Mouse (Mus musculus) myocyte (in vitro differentiated cells): ENCODE results near the gene Foxe1. TPM values are rescaled to one million over a fixed set of nuclear protein-coding genes. Genes with fewer than 3 reads are reported as not detected.

ENCODE experiments used
- H3K27me3 ChIP-seq: one replicate; pipeline ENCODE4 v1.6.1; 2011; ENCODE audit not compliant: control insufficient read depth, insufficient read depth, insufficient read length
- H3K36me3 ChIP-seq: one replicate; pipeline ENCODE4 v1.6.1; 2011; ENCODE audit not compliant: control insufficient read depth, insufficient read depth
- H3K4me2 ChIP-seq: one replicate; pipeline ENCODE4 v1.6.1; 2011; ENCODE audit warnings: low read depth, control low read depth
- H3K4me3 ChIP-seq: one replicate; pipeline ENCODE4 v1.5.1; 2011; ENCODE audit warnings: mild to moderate bottlenecking, control low read depth, moderate library complexity
- H3K79me2 ChIP-seq: one replicate; pipeline ENCODE4 v1.6.1; 2011; ENCODE audit not compliant: control insufficient read depth, insufficient read depth
- H3ac ChIP-seq: one replicate; pipeline ENCODE4 v1.6.1; 2011; ENCODE audit not compliant: control insufficient read depth, insufficient read length
- CEBPB ChIP-seq: IDR thresholded peaks from 2 replicates; pipeline ENCODE4 v1.6.1; 2011; ENCODE audit warnings: mild to moderate bottlenecking, moderate library complexity; ENCODE audit not compliant: poor library complexity, insufficient read depth, severe bottlenecking
- E2F4 ChIP-seq: IDR thresholded peaks from one replicate; pipeline ENCODE4 v1.6.1; 2011; ENCODE audit warnings: mild to moderate bottlenecking, control low read depth, moderate library complexity; ENCODE audit not compliant: insufficient read depth
- MAX ChIP-seq: IDR thresholded peaks from one replicate; pipeline ENCODE4 v1.6.1; 2011; ENCODE audit warnings: low read depth, mild to moderate bottlenecking, control low read depth
- MYOD1 ChIP-seq, 3 experiments: IDR thresholded peaks; one replicate each; pipeline ENCODE4 v1.6.1; 2011; ENCODE audit warnings: control low read depth in 2 of 3, low read depth in 2 of 3, mild to moderate bottlenecking in 2 of 3, moderate library complexity in 1 of 3; ENCODE audit not compliant: insufficient read length in 2 of 3, control insufficient read depth in 1 of 3
- MYOG ChIP-seq, 3 experiments: IDR thresholded peaks; one replicate each; pipeline ENCODE4 v1.6.1; 2011; ENCODE audit warnings: control low read depth in 2 of 3, low read depth in 2 of 3, mild to moderate bottlenecking in 2 of 3; ENCODE audit not compliant: insufficient read length in 2 of 3, control insufficient read depth in 1 of 3, insufficient read depth in 1 of 3
- POLR2A ChIP-seq: IDR thresholded peaks from one replicate; pipeline ENCODE4 v1.6.1; 2011; ENCODE audit warnings: low read depth, mild to moderate bottlenecking, control low read depth, moderate library complexity; ENCODE audit not compliant: insufficient read length
- POLR2AphosphoS2 ChIP-seq: IDR thresholded peaks from one replicate; pipeline ENCODE4 v1.6.1; 2011; ENCODE audit warnings: low read depth, control low read depth; ENCODE audit not compliant: insufficient read length
- REST ChIP-seq: IDR thresholded peaks from one replicate; pipeline ENCODE4 v1.6.1; 2011; ENCODE audit warnings: mild to moderate bottlenecking, control low read depth, moderate library complexity; ENCODE audit not compliant: insufficient read depth, insufficient read length
- SRF ChIP-seq: IDR thresholded peaks from one replicate; pipeline ENCODE4 v1.6.1; 2011; ENCODE audit warnings: low read depth; ENCODE audit not compliant: control insufficient read depth, insufficient read length
- TCF12 ChIP-seq: IDR thresholded peaks from one replicate; pipeline ENCODE4 v1.6.1; 2011; ENCODE audit warnings: mild to moderate bottlenecking, control low read depth; ENCODE audit not compliant: poor library complexity, insufficient read depth, severe bottlenecking
- TCF3 ChIP-seq: IDR thresholded peaks from one replicate; pipeline ENCODE4 v1.6.1; 2011; ENCODE audit warnings: low read depth, control low read depth; ENCODE audit not compliant: insufficient read length
- USF1 ChIP-seq: IDR thresholded peaks from one replicate; pipeline ENCODE4 v1.6.1; 2011; ENCODE audit warnings: low read depth, mild to moderate bottlenecking, control low read depth, moderate library complexity
- polyA plus RNA-seq: library from polyadenylated mRNA; unstranded; fragments of >200 nt; fragmentation: generic; extraction: Trizol; gene quantifications from one replicate; pipeline ENCODE4 v1.2.1, GENCODE M21; 2012; ENCODE audit warnings: missing spikeins

Gene Foxe1
- polyA plus RNA-seq, 1 experiment: not detected

DNA sequence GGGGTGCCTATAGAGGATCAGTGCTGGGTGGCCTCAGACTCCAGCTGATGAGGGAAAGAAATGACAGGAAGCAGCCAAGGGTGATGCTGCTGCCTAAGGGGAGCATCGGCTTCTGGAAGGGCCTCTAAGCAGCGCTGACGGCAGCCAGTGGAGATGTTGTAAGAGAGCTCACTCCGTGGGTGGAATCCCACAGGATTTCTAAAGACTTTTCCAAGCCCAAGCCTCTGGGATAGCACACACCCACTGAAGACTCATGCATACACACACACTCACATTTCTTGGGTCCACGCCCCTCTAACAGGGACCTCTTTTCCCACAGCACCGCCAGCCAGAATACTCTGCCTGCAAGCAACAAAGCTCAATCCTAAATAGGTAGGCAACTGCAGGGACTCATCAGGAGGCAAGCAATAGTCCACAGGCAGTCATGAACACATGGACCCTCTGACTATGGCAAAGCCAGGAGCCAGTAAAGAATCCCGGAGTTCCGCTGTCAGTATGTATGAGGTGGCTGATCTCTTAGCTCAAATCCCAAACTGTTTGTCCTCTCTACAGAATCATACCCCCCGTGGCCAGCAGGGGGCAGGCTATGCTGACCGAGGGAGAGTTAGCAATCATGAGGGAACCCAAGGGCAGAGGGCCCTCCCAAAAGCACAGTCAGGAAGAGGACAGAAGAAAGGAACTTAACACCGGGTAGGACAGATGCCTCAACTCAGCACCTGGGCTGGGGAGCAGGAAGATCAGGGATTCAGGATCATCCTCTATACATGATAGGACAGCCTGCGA is 13.1 kb downstream of the Foxe1 start:
- TF ChIP-seq REST: no peak
- no peak for TF ChIP-seq POLR2AphosphoS2
- no peak for TF ChIP-seq CEBPB
- no peak for TF ChIP-seq SRF
- TF ChIP-seq MYOG (IDR thresholded peaks at IDR 0.05; ENCODE audit: control insufficient read depth in 1 of 3, insufficient read depth in 1 of 3, insufficient read length in 2 of 3, low read depth in 2 of 3): no peak
- TF ChIP-seq USF1: no peak
- no peak for TF ChIP-seq TCF3
- TF ChIP-seq TCF12: no peak
- no peak for TF ChIP-seq MAX
- no peak for TF ChIP-seq MYOD1 (IDR thresholded peaks at IDR 0.05; ENCODE audit: control insufficient read depth in 1 of 3, insufficient read length in 2 of 3, low read depth in 2 of 3)
- no peak for TF ChIP-seq POLR2A
- TF ChIP-seq E2F4: no peak
- no peaks in the 10 kb centered on the region for H3K27me3 ChIP-seq
- no peak overlapping the region for H3ac ChIP-seq
- no peak overlapping the region for H3K4me3 ChIP-seq
- H3K79me2 ChIP-seq: no peaks in the 10 kb centered on the region
- H3K36me3 ChIP-seq: no peaks in the 10 kb centered on the region
- H3K4me2 ChIP-seq: no peak overlapping the region

DNA sequence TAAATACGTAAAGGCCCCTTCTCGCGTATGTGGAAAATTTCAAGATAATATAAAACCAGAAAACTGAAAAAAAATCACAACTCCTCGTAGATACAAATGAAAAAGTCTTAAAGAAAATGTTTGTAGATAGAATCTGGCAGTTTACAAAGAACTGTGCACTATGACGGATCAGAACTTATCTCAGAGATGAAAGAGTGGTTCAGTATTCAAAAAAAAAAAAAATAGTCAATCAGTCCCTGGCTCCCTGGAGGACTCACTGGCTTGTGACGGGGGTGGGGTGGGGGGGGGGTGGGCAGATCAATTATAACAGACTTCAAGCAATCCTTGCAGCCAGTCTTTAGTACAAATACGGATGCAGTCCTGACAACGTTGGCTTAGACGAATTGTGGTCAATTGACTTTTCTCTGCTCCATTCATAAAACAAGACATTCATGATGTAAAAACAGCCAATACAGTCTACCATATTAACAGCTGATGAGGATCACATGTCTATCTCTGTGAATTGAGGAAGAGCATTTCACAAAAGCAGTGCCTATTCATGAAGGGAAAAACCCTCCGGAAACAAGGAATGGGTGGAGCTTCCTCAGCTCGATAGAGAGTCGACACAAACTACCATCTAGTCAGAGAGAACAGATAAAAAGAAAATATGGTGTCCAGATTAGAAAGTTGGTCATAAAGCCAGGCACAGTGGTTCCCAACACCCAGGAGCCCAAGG is 16.3 kb downstream of the Foxe1 start:
- Histone ChIP-seq H3ac (no peak overlapping the region), H3K27me3 (no peaks in the 10 kb centered on the region)
- TF ChIP-seq USF1 (no peak), MYOD1 (IDR thresholded peaks at IDR 0.05; ENCODE audit: control insufficient read depth in 1 of 3, insufficient read length in 2 of 3, low read depth in 2 of 3) (no peak), POLR2A (no peak), CEBPB (no peak), E2F4 (no peak), MAX (no peak), TCF3 (no peak), SRF (no peak), POLR2AphosphoS2 (no peak), MYOG (IDR thresholded peaks at IDR 0.05; ENCODE audit: control insufficient read depth in 1 of 3, insufficient read depth in 1 of 3, insufficient read length in 2 of 3, low read depth in 2 of 3) (no peak), REST (no peak), TCF12 (no peak)

GRCm38 (mm10) chr4:46361258-46361657 is 17.8 kb downstream of the Foxe1 start:
- no peaks in the 10 kb centered on the region for H3K79me2 ChIP-seq
- no peaks in the 10 kb centered on the region for H3K27me3 ChIP-seq

More for the DNA sequence above, 16.3 kb downstream of the Foxe1 start:
- Histone ChIP-seq H3K79me2 (no peaks in the 10 kb centered on the region), H3K36me3 (no peaks in the 10 kb centered on the region), H3K4me2 (no peak overlapping the region), H3K4me3 (no peak overlapping the region)

GRCm38 (mm10) chr4:46364360-46364759 is 21.0 kb downstream of the Foxe1 start:
- H3K27me3 ChIP-seq: no peaks in the 10 kb centered on the region
- no peak overlapping the region for H3ac ChIP-seq
- no peaks in the 10 kb centered on the region for H3K36me3 ChIP-seq
- H3K79me2 ChIP-seq: no peaks in the 10 kb centered on the region
- no peak overlapping the region for H3K4me3 ChIP-seq
- no peak overlapping the region for H3K4me2 ChIP-seq
- no peak for TF ChIP-seq REST
- no peak for TF ChIP-seq POLR2A

More at GRCm38 (mm10) chr4:46361258-46361657, 17.8 kb downstream of the Foxe1 start:
- no peak for TF ChIP-seq USF1
- TF ChIP-seq MAX: no peak
- no peak for TF ChIP-seq TCF12
- TF ChIP-seq MYOG (IDR thresholded peaks at IDR 0.05; ENCODE audit: control insufficient read depth in 1 of 3, insufficient read depth in 1 of 3, insufficient read length in 2 of 3, low read depth in 2 of 3): no peak
- no peak for TF ChIP-seq TCF3
- no peak for TF ChIP-seq POLR2AphosphoS2
- TF ChIP-seq E2F4: no peak
- TF ChIP-seq CEBPB: no peak
- TF ChIP-seq SRF: no peak
- TF ChIP-seq MYOD1 (IDR thresholded peaks at IDR 0.05; ENCODE audit: control insufficient read depth in 1 of 3, insufficient read length in 2 of 3, low read depth in 2 of 3): no peak
- TF ChIP-seq REST: no peak
- TF ChIP-seq POLR2A: no peak
- Histone ChIP-seq H3ac (no peak overlapping the region), H3K4me3 (no peak overlapping the region), H3K4me2 (no peak overlapping the region), H3K36me3 (no peaks in the 10 kb centered on the region)
